Mouse (Mus musculus) cerebellum, adult 9-10 months (tissue): ENCODE measurements around the gene Cacna1b.
A peak's percentile ranks its signal among the peaks of the same experiment; 100 is the strongest.

ENCODE experiments used
- DNase-seq: peaks from one replicate; pipeline ENCODE4 v3.0.0; 2022

Gene Cacna1b

GRCm38 (mm10) chr2:24642834-24643233 is 120.1 kb downstream of the Cacna1b start:
- DNase-seq = no peak

- DNase-seq = no peak
These were observed 124.6 kb downstream of the Cacna1b start for GRCm38 (mm10) chr2:24638102-24638954.

DNA sequence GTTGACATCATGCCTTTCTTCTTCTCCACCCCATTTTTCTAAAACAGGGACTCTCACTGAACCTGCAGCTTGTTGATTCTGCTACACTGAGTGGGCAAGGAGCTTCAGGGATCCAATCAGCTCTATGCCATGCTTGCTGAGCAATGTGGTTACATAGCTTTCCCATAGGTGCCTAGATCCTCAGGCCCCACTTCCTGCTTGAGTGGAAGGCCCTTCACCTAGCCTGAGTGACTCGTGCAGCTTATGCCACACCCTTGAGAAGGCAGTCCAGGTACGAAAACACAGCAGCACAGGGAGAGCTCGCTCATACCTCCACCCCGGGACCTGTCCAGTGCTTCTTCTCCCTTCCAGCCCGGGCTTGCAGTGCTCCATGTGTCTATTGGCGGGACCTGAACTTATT is 129.3 kb downstream of the Cacna1b start:
- DNase-seq = no peak

GRCm38 (mm10) chr2:24617141-24617540 is 145.8 kb downstream of the Cacna1b start:
- DNase-seq = no peak

- DNase-seq = no peak
These were observed 153.2 kb downstream of the Cacna1b start for GRCm38 (mm10) chr2:24609789-24610188.

DNA sequence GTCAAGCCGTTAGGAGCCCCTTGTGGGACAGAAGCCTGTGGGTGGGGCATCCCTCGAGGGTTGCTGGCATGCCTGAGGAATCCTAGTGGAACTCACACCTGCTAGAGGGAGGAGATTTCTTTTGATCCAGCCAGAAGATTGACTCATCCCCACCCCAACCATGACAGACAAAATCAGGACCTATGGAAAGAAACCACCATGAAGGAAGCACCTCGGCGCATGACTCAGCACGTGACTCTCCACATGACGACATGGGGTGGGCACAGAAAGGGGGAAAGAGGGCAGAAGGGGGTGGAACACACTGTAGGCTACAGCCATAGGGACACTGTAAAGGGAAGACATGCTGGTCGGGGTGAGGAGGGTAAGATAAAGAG is 154.2 kb downstream of the Cacna1b start:
- DNase-seq = no peak

- no peak for DNase-seq
These were observed 154.8 kb downstream of the Cacna1b start for GRCm38 (mm10) chr2:24607905-24608764.

DNA sequence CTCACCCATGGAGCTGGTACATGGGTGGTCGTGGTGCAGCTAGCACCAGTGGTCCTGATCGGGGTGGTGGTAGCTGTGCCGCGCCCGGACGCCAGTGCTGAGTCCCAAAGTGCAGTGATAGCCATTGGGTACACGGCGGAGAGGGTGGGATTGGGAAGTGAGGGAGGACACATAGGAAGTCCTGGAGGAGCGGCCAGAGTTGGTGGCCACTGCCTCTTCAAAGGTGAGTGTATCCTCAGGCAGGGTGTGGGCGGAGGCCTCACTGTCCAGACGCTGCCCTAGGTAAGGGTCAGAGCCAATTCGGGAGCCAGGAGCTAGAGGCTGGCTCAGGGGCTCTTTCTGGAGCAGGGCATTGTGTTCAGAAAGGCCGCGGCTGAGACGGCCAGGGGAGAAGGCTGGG is 156.4 kb downstream of the Cacna1b start:
- no peak for DNase-seq

DNA sequence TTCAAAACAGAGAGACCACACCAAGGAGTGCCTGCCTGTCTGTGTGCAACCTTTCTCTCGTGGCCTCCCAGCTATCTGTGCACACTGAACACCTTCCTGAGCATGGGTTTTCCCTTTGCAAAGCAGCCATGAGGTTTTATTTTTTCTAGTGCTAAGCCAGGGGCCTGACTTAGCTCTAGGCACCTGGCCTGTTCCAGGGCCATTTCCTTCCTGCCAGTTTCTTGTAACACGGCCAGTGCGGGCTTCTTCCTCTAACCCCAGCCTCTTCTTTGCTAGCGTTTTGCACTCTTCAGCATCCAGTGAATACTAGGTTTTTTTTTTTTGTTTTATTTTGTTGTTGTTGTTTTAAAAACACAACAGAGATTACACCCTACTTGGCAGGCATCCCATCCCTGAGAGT is 157.9 kb downstream of the Cacna1b start:
- DNase-seq = no peak

DNA sequence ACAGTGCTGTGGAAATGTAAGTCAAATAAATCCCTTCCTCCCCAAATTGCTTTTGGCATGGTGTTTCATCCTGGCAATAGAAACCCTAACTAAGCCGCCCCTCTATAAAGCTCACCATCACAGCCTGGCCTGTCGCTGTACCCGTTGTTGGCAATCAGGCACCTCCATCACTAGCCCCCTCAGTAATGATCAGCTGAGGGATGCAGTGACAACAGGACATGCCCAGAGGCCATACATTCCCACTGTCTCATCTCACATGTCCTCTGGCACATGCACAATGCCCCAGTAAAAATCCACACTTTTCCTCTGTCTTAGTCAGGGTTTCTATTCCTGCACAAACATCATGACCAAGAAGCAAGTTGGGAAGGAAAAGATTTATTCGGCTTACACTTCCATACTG is 173.5 kb downstream of the Cacna1b start:
- DNase-seq = no peak

DNA sequence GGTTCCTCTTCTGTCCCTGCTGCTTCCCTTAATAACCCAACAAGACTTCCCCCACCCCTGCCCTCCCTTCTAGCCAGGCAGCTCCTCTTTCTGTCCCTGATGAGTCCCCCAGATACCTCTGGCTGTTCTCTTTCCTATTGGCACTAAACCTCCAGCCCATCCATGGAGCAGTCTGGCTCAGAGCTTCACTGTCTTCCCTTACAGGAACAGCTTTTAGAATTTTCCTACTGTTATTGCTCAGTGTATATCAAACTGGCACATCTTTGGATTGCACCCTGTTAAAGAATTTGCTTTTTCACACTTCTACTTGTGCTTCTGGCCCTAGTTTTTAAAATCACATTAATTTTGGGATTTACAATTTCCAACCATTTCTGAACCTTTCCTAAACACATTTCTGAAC is 175.0 kb downstream of the Cacna1b start:
- DNase-seq = no peak

GRCm38 (mm10) chr2:24574616-24575015 is 188.3 kb downstream of the Cacna1b start:
- peak; percentile 31 for DNase-seq

GRCm38 (mm10) chr2:24570917-24571316 is 192.0 kb downstream of the Cacna1b start:
- DNase-seq = no peak

- peak; percentile 67 for DNase-seq
These were observed 194.4 kb downstream of the Cacna1b start for GRCm38 (mm10) chr2:24568555-24568954.

- no peak for DNase-seq
These were observed 200.2 kb downstream of the Cacna1b start for GRCm38 (mm10) chr2:24562547-24563290.

GRCm38 (mm10) chr2:24561946-24562345 is 201.0 kb downstream of the Cacna1b start:
- no peak for DNase-seq

- no peak for DNase-seq
These were observed 202.8 kb downstream of the Cacna1b start for GRCm38 (mm10) chr2:24560201-24560600.

DNA sequence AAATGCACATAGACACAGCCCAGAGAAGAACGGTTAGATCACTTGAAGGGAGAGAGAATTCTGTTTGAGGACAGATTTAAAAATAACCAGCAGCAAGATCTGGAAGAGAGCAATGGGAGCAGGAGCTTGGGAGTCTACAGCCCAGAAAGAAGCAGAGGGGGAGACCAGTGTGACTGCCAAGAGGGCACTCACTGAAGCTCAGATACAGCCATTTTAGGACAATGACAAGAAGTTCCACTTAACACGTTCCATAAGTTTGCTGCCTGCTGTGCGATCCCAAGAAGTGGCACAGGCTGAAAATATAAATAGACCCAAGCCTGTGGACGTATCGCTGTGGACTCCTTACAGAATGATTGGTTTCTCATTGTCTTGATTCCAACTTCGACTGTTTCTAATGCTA is 206.6 kb downstream of the Cacna1b start:
- no peak for DNase-seq

GRCm38 (mm10) chr2:24553962-24554361 is 209.0 kb downstream of the Cacna1b start:
- no peak for DNase-seq
